Mouse (Mus musculus): ENCODE measurements around the gene Rbfox3. TPM values are rescaled to one million over a fixed set of nuclear protein-coding genes. Genes with fewer than 3 reads are reported as not detected.

Rbfox3 gene
- polyA plus RNA-seq (2016; fragmentation: Nextera tagmentation; extraction: Ambion mirVana), result 5.8 and 11.7 TPM in 2 replicates

DNA sequence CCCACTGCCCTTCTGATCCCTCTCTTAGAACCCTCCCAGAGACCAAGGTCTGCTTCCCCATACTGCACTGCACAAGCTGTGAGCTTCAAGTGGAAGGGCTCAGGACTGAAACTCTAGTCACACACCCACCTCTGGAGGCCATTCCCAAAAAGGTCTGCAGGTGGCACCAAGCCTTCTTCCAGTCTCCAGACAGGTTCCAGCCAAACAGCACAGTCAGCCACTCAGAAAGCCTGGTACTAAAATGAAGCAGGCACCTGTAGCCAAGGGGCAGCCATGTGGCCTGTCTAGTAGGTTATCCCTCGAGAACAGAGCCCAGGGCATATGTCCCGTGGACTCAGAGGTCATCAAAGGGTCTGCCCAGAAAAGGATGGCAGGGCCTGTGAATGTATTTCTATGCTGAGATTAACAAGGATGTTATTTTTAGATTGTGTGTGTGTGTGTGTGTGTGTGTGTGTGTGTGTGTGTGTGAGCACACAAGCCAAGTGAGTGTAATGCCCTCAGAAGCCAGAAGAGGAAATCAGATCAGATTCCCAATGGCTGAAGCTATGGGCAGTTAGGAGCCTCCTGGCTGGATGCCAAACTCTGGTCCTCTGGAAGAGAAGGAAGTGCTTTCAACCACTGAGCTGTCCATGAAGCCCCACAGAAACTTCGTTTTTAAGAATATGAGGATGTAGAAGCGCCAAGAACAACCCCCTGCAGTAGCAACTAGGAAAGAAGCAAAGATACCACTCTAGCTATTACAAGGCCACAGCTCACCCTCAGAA is at the start of gene Rbfox3:
Gene Rbfox3 (minus strand): TSS at position 291 of the 764 bp plus-strand sequence.
- H3K36me3 ChIP-seq, result no peaks in the 10 kb centered on the region
- DNase-seq (ENCODE audit: low spot score), result no peak
- H3K4me3 ChIP-seq, result no peak within 1 kb of the TSS
- WGBS, result 55% methylated on average over 4 of the region's 4 CpGs
- peak within 1 kb of the TSS; percentile 93 for H3K27ac ChIP-seq
- H3K9me3 ChIP-seq, result no peaks in the 10 kb centered on the region
- H3K4me1 ChIP-seq (replicated peaks), result peaks cover 68% of the 10 kb centered on the region
- H3K27me3 ChIP-seq (ENCODE audit: insufficient read depth, poor library complexity, severe bottlenecking), result peaks cover 70% of the 10 kb centered on the region

DNA sequence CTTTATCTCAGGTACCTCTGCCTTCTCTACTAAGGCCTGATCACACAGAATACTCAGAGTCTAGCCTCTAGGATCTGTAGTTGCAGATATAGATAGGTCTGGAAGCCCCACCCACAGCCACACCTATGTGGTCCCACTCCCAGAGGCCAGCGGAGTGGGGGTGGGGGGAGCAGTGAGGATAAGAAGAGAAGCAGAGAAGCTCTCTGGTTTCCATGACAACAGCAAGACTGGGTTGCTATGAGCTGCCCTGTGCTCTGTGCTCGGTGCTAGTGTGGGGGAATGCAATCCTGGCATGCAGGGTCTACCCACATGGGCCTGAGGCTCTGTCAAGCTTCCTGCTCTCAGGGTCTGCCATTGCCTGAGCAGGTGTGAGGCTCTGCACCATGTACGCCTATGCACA is 49.3 kb upstream of the Rbfox3 start:
- H3K4me1 ChIP-seq (replicated peaks), result peaks cover 38% of the 10 kb centered on the region

GRCm38 (mm10) chr11:118957070-118957471 is 45.7 kb upstream of the Rbfox3 start:
- H3K9me3 ChIP-seq, result no peaks in the 10 kb centered on the region
- peak overlapping the region; percentile 23; the same call in 1 of the 2 replicates for H3K27ac ChIP-seq
- H3K4me3 ChIP-seq, result no peak overlapping the region
- 76% methylated on average over 14 of the region's 14 CpGs for WGBS
- DNase-seq (ENCODE audit: low spot score), result no peak
- no peaks in the 10 kb centered on the region; the same call in 1 of the 2 replicates for H3K27me3 ChIP-seq (ENCODE audit: insufficient read depth, poor library complexity, severe bottlenecking)
- H3K36me3 ChIP-seq, result no peaks in the 10 kb centered on the region
- H3K4me1 ChIP-seq (replicated peaks), result peaks cover 39% of the 10 kb centered on the region

More for the DNA sequence above, 49.3 kb upstream of the Rbfox3 start:
- Histone ChIP-seq H3K27me3 (ENCODE audit: insufficient read depth, poor library complexity, severe bottlenecking) (peaks cover 5% of the 10 kb centered on the region; the same call in 1 of the 2 replicates), H3K36me3 (no peaks in the 10 kb centered on the region), H3K4me3 (no peak overlapping the region), H3K27ac (no peak overlapping the region), H3K9me3 (no peaks in the 10 kb centered on the region)
- 58% methylated on average over 3 of the region's 3 CpGs for WGBS
- DNase-seq (ENCODE audit: low spot score), result no peak

- Histone ChIP-seq H3K27me3 (ENCODE audit: insufficient read depth, poor library complexity, severe bottlenecking) (peaks cover 9% of the 10 kb centered on the region; the same call in 1 of the 2 replicates), H3K36me3 (no peaks in the 10 kb centered on the region), H3K4me3 (no peak overlapping the region), H3K4me1 (replicated peaks) (peaks cover 31% of the 10 kb centered on the region), H3K9me3 (no peaks in the 10 kb centered on the region), H3K27ac (peak overlapping the region; percentile 64; the same call in 1 of the 2 replicates)
- WGBS, result 48% methylated on average over 6 of the region's 6 CpGs
- DNase-seq (ENCODE audit: low spot score), result no peak
Observed at GRCm38 (mm10) chr11:118955016-118955415, 43.6 kb upstream of the Rbfox3 start.

GRCm38 (mm10) chr11:118945868-118946267 is 34.5 kb upstream of the Rbfox3 start:
- peaks cover 15% of the 10 kb centered on the region for H3K4me1 ChIP-seq (replicated peaks)
- H3K9me3 ChIP-seq, result no peaks in the 10 kb centered on the region
- H3K4me3 ChIP-seq, result no peak overlapping the region
- H3K36me3 ChIP-seq, result no peaks in the 10 kb centered on the region
- no peak for DNase-seq (ENCODE audit: low spot score)
- H3K27ac ChIP-seq, result no peak overlapping the region
- no peaks in the 10 kb centered on the region for H3K27me3 ChIP-seq (ENCODE audit: insufficient read depth, poor library complexity, severe bottlenecking)
- WGBS, result 90% methylated on average over 8 of the region's 8 CpGs

- Histone ChIP-seq H3K36me3 (no peaks in the 10 kb centered on the region), H3K4me1 (replicated peaks) (peaks cover 32% of the 10 kb centered on the region), H3K4me3 (no peak overlapping the region), H3K27me3 (ENCODE audit: insufficient read depth, poor library complexity, severe bottlenecking) (0 out of 2 replicates have a peak, but pooled peaks cover 4% of the 10 kb centered on the region), H3K27ac (no peak overlapping the region), H3K9me3 (no peaks in the 10 kb centered on the region)
- no peak for DNase-seq (ENCODE audit: low spot score)
- WGBS, result 42% methylated on average over 5 of the region's 5 CpGs
Observed at GRCm38 (mm10) chr11:118941268-118941667, 29.9 kb upstream of the Rbfox3 start.

GRCm38 (mm10) chr11:118940539-118940938 is 29.1 kb upstream of the Rbfox3 start:
- WGBS, result 75% methylated on average over 11 of the region's 11 CpGs
- H3K4me1 ChIP-seq (replicated peaks), result peaks cover 39% of the 10 kb centered on the region
- no peak for DNase-seq (ENCODE audit: low spot score)
- H3K4me3 ChIP-seq, result no peak overlapping the region
- H3K36me3 ChIP-seq, result no peaks in the 10 kb centered on the region
- no peaks in the 10 kb centered on the region for H3K9me3 ChIP-seq
- peak overlapping the region; percentile 57; the same call in 1 of the 2 replicates for H3K27ac ChIP-seq
- H3K27me3 ChIP-seq (ENCODE audit: insufficient read depth, poor library complexity, severe bottlenecking), result 0 out of 2 replicates have a peak, but pooled peaks cover 4% of the 10 kb centered on the region

- H3K4me3 ChIP-seq, result no peak overlapping the region
- 0 out of 2 replicates have a peak, but pooled peaks cover 4% of the 10 kb centered on the region for H3K27me3 ChIP-seq (ENCODE audit: insufficient read depth, poor library complexity, severe bottlenecking)
- WGBS, result 87% methylated on average over 4 of the region's 4 CpGs
- no peaks in the 10 kb centered on the region for H3K9me3 ChIP-seq
- H3K4me1 ChIP-seq (replicated peaks), result peaks cover 42% of the 10 kb centered on the region
- 0 out of 2 replicates have a peak overlapping the region, but pooled peaks have one; percentile 57 for H3K27ac ChIP-seq
- no peak for DNase-seq (ENCODE audit: low spot score)
- no peaks in the 10 kb centered on the region for H3K36me3 ChIP-seq
Observed at GRCm38 (mm10) chr11:118939731-118940130, 28.3 kb upstream of the Rbfox3 start.

- peaks cover 17% of the 10 kb centered on the region for H3K4me1 ChIP-seq (replicated peaks)
- H3K27ac ChIP-seq, result no peak overlapping the region
- no peaks in the 10 kb centered on the region for H3K9me3 ChIP-seq
- WGBS, result 64% methylated on average over 1 of the region's 1 CpGs
- H3K4me3 ChIP-seq, result no peak overlapping the region
- H3K36me3 ChIP-seq, result no peaks in the 10 kb centered on the region
- 0 out of 2 replicates have a peak, but pooled peaks cover 4% of the 10 kb centered on the region for H3K27me3 ChIP-seq (ENCODE audit: insufficient read depth, poor library complexity, severe bottlenecking)
- DNase-seq (ENCODE audit: low spot score), result no peak
Observed at GRCm38 (mm10) chr11:118934925-118935324, 23.5 kb upstream of the Rbfox3 start.

DNA sequence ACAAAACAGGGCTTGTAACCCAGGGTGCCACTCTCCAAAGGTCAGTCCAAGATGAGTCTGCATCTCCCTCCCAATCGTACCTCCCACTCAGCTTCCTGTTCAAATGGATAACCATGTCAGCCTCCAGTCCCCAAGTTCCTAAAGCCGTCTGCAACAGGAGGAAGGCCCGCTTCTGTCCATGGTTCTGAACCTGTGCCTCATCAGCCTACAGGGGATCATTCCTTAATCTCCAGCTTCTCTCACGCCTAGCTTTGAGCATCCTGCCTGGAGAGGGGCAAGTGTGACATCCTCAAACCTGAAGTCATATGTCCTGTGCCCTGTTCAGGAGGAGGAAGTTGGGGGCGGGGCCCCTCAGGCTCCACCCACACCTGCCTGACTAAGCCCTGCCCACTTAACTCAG is 15.7 kb upstream of the Rbfox3 start:
- no peaks in the 10 kb centered on the region for H3K36me3 ChIP-seq
- no peak overlapping the region for H3K27ac ChIP-seq
- H3K4me1 ChIP-seq (replicated peaks), result no peaks in the 10 kb centered on the region
- 11% methylated on average over 5 of the region's 5 CpGs for WGBS
- H3K4me3 ChIP-seq, result no peak overlapping the region
- H3K27me3 ChIP-seq (ENCODE audit: insufficient read depth, poor library complexity, severe bottlenecking), result 0 out of 2 replicates have a peak, but pooled peaks cover 2% of the 10 kb centered on the region
- no peaks in the 10 kb centered on the region for H3K9me3 ChIP-seq
- peak; percentile 36 for DNase-seq (ENCODE audit: low spot score)

GRCm38 (mm10) chr11:118921852-118922251 is 10.5 kb upstream of the Rbfox3 start:
- H3K27me3 ChIP-seq (ENCODE audit: insufficient read depth, poor library complexity, severe bottlenecking), result peaks cover 15% of the 10 kb centered on the region
- no peak for DNase-seq (ENCODE audit: low spot score)
- H3K9me3 ChIP-seq, result no peaks in the 10 kb centered on the region
- H3K4me1 ChIP-seq (replicated peaks), result peaks cover 20% of the 10 kb centered on the region
- WGBS, result 81% methylated on average over 6 of the region's 6 CpGs
- no peaks in the 10 kb centered on the region for H3K36me3 ChIP-seq
- H3K4me3 ChIP-seq, result no peak overlapping the region
- no peak overlapping the region for H3K27ac ChIP-seq

GRCm38 (mm10) chr11:118916423-118917030 is 5.1 kb upstream of the Rbfox3 start:
- WGBS, result 12% methylated on average over 15 of the region's 15 CpGs
- Histone ChIP-seq H3K36me3 (no peaks in the 10 kb centered on the region), H3K27me3 (ENCODE audit: insufficient read depth, poor library complexity, severe bottlenecking) (peaks cover 31% of the 10 kb centered on the region), H3K4me1 (replicated peaks) (peaks cover 38% of the 10 kb centered on the region), H3K27ac (peak overlapping the region; percentile 81), H3K9me3 (no peaks in the 10 kb centered on the region), H3K4me3 (peak overlapping the region; percentile 34)
- DNase-seq (ENCODE audit: low spot score), result peak; percentile 42

DNA sequence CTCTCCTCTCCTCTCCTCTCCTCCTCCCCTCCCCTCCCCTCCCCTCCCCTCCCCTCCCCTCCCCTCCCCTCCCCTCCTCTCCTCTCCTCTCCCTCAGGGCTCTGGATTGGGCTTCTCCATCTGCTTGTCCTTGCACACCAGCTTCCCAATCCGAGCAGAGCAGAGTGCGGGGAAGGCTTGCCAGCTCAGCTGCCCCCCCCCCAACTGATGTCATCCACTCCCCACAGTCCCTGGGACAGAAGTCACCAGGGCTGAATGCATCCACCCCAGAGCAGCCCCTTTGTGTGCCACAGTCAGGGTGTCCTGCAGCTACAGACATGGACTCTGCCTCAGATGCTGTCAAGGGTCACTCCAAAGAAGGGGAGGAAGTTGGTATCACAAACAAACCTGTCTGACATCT is 4.5 kb upstream of the Rbfox3 start:
- peak overlapping the region; percentile 34; the same call in 1 of the 2 replicates for H3K4me3 ChIP-seq
- no peaks in the 10 kb centered on the region for H3K9me3 ChIP-seq
- no peaks in the 10 kb centered on the region for H3K36me3 ChIP-seq
- DNase-seq (ENCODE audit: low spot score), result peak; percentile 20
- H3K4me1 ChIP-seq (replicated peaks), result peaks cover 44% of the 10 kb centered on the region
- peak overlapping the region; percentile 81 for H3K27ac ChIP-seq
- H3K27me3 ChIP-seq (ENCODE audit: insufficient read depth, poor library complexity, severe bottlenecking), result peaks cover 37% of the 10 kb centered on the region
- 18% methylated on average over 2 of the region's 2 CpGs for WGBS

All from hindbrain, embryonic 10.5 days (tissue).